Mouse (Mus musculus): Measurements from ENCODE around the gene 4930469K13Rik. TPM values are rescaled to one million over a fixed set of nuclear protein-coding genes. Genes with fewer than 3 reads are reported as not detected.

4930469K13Rik gene
- polyA plus RNA-seq, 1 experiment from 2014 or later = not detected

DNA sequence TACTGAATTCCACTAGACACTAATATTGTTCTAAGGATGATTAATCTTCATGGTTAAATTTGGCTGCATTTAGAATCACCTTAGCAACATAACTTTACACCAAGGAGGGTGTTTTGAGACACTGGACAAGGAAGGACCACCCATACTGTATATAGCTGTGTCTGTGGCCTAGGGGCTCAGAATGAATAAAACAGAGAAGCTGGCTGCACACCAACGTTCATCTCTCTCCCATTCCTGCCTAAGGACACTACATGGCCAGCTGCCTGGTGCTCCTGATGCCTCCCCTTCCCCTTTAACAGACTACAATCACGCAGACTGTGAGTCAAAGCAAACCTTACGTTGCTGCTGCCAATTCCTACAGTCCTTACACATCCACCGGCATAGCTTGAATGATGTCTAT, 142.4 kb downstream of the 4930469K13Rik start:
- Histone ChIP-seq H3K9ac (replicated peaks; ENCODE audit: low read length) (no peak overlapping the region), H3K36me3 (ENCODE audit: control insufficient read depth, insufficient read depth, low read length) (no peaks in the 10 kb centered on the region), H3K27me3 (ENCODE audit: control insufficient read depth, insufficient read depth, low read length) (no peaks in the 10 kb centered on the region), H3K4me3 (replicated peaks; ENCODE audit: low read depth, low read length) (no peak overlapping the region), H3K9me3 (ENCODE audit: control insufficient read depth, low read length) (no peaks in the 10 kb centered on the region), H3K27ac (replicated peaks; ENCODE audit: low read depth, low read length) (no peak overlapping the region), H3K4me1 (ENCODE audit: control insufficient read depth, insufficient read depth, low read length) (no peaks in the 10 kb centered on the region), H3K4me2 (ENCODE audit: low read length) (no peak overlapping the region)
- WGBS = 79% methylated on average over 4 of the region's 4 CpGs
- no peak for ATAC-seq (ENCODE audit: low FRiP score, low TSS enrichment)
- no peak for DNase-seq

GRCm38 (mm10) chr11:33951684-33952625, 146.4 kb downstream of the 4930469K13Rik start:
- Histone ChIP-seq H3K9me3 (ENCODE audit: control insufficient read depth, low read length) (no peaks in the 10 kb centered on the region), H3K4me2 (ENCODE audit: low read length) (no peak overlapping the region), H3K36me3 (ENCODE audit: control insufficient read depth, insufficient read depth, low read length) (no peaks in the 10 kb centered on the region), H3K4me3 (replicated peaks; ENCODE audit: low read depth, low read length) (no peak overlapping the region), H3K9ac (replicated peaks; ENCODE audit: low read length) (no peak overlapping the region), H3K4me1 (ENCODE audit: control insufficient read depth, insufficient read depth, low read length) (no peaks in the 10 kb centered on the region), H3K27ac (replicated peaks; ENCODE audit: low read depth, low read length) (no peak overlapping the region), H3K27me3 (ENCODE audit: control insufficient read depth, insufficient read depth, low read length) (no peaks in the 10 kb centered on the region)
- DNase-seq (no peak), ATAC-seq (ENCODE audit: low FRiP score, low TSS enrichment) (no peak)
- WGBS = 83% methylated on average over 8 of the region's 8 CpGs

- no peak overlapping the region for H3K9ac ChIP-seq (replicated peaks; ENCODE audit: low read length)
- no peaks in the 10 kb centered on the region for H3K9me3 ChIP-seq (ENCODE audit: control insufficient read depth, low read length)
- H3K27ac ChIP-seq (replicated peaks; ENCODE audit: low read depth, low read length) = no peak overlapping the region
- ATAC-seq (ENCODE audit: low FRiP score, low TSS enrichment) = no peak
- no peak overlapping the region for H3K4me2 ChIP-seq (ENCODE audit: low read length)
- H3K4me1 ChIP-seq (ENCODE audit: control insufficient read depth, insufficient read depth, low read length) = no peaks in the 10 kb centered on the region
- DNase-seq = no peak
- no peaks in the 10 kb centered on the region for H3K36me3 ChIP-seq (ENCODE audit: control insufficient read depth, insufficient read depth, low read length)
- H3K27me3 ChIP-seq (ENCODE audit: control insufficient read depth, insufficient read depth, low read length) = no peaks in the 10 kb centered on the region
- H3K4me3 ChIP-seq (replicated peaks; ENCODE audit: low read depth, low read length) = no peak overlapping the region
- 29% methylated on average over 5 of the region's 5 CpGs for WGBS
Observed at GRCm38 (mm10) chr11:33951155-33951554, 147.2 kb downstream of the 4930469K13Rik start.

DNA sequence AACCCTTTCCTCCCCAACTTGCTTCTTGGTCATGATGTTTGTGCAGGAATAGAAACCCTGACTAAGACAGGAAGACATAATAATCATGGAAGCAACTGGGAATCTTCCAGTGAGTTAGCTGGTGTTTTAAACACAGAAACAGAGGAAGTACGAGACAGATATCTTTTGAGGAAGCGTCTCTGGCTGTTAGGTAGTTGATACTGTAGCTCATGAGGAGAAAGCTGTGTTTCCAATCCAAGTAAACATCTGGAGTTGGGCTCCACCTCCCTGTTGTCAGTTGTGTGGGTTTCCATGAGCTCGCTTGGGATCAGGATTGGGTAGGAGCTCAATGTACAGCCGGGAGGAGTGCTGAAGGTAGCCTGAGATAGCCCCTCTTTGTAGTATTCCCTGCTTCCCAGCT, 151.9 kb downstream of the 4930469K13Rik start:
- no peaks in the 10 kb centered on the region for H3K4me1 ChIP-seq (ENCODE audit: control insufficient read depth, insufficient read depth, low read length)
- H3K36me3 ChIP-seq (ENCODE audit: control insufficient read depth, insufficient read depth, low read length) = no peaks in the 10 kb centered on the region
- H3K27ac ChIP-seq (replicated peaks; ENCODE audit: low read depth, low read length) = no peak overlapping the region
- no peak overlapping the region for H3K4me3 ChIP-seq (replicated peaks; ENCODE audit: low read depth, low read length)
- no peaks in the 10 kb centered on the region for H3K27me3 ChIP-seq (ENCODE audit: control insufficient read depth, insufficient read depth, low read length)
- WGBS = 88% methylated on average over 4 of the region's 4 CpGs
- no peaks in the 10 kb centered on the region for H3K9me3 ChIP-seq (ENCODE audit: control insufficient read depth, low read length)
- no peak for ATAC-seq (ENCODE audit: low FRiP score, low TSS enrichment)
- no peak for DNase-seq
- H3K4me2 ChIP-seq (ENCODE audit: low read length) = no peak overlapping the region
- no peak overlapping the region for H3K9ac ChIP-seq (replicated peaks; ENCODE audit: low read length)

DNA sequence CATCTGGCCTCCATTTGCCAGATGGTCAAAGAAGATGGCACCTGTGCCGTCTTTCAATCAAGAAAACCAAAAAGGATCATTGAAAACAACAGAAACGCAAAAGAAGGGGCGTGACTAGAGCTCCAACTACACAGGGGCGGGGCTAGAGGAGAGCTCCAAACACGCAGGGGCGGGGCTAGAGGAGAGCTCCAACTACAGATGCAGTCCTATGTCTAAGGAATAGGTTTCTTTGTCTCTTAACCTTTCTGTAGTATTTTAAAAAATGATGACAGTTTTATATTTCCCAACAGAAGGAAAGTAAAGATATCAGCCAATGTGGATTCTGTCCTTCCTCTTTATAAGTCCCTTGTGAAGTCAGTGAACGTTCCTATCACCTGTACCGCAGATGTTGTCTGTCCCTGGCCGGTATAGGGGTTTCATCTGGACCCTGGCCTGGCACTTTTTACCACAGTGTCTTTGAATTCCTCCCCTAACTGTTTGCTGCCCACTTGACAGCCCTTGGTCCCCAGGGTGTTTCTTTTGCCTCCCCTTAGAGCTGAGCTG, 153.5 kb downstream of the 4930469K13Rik start:
- Histone ChIP-seq H3K27me3 (ENCODE audit: control insufficient read depth, insufficient read depth, low read length) (no peaks in the 10 kb centered on the region), H3K4me2 (ENCODE audit: low read length) (no peak overlapping the region), H3K9me3 (ENCODE audit: control insufficient read depth, low read length) (no peaks in the 10 kb centered on the region), H3K9ac (replicated peaks; ENCODE audit: low read length) (no peak overlapping the region), H3K36me3 (ENCODE audit: control insufficient read depth, insufficient read depth, low read length) (no peaks in the 10 kb centered on the region), H3K4me1 (ENCODE audit: control insufficient read depth, insufficient read depth, low read length) (no peaks in the 10 kb centered on the region), H3K27ac (replicated peaks; ENCODE audit: low read depth, low read length) (no peak overlapping the region), H3K4me3 (replicated peaks; ENCODE audit: low read depth, low read length) (no peak overlapping the region)
- WGBS = 90% methylated on average over 9 of the region's 9 CpGs
- ATAC-seq (ENCODE audit: low FRiP score, low TSS enrichment) (no peak), DNase-seq (no peak)

GRCm38 (mm10) chr11:33944067-33944785, 154.1 kb downstream of the 4930469K13Rik start:
- DNase-seq (no peak), ATAC-seq (ENCODE audit: low FRiP score, low TSS enrichment) (no peak)
- Histone ChIP-seq H3K27me3 (ENCODE audit: control insufficient read depth, insufficient read depth, low read length) (no peaks in the 10 kb centered on the region), H3K27ac (replicated peaks; ENCODE audit: low read depth, low read length) (no peak overlapping the region), H3K9ac (replicated peaks; ENCODE audit: low read length) (no peak overlapping the region), H3K4me3 (replicated peaks; ENCODE audit: low read depth, low read length) (no peak overlapping the region), H3K4me2 (ENCODE audit: low read length) (no peak overlapping the region), H3K4me1 (ENCODE audit: control insufficient read depth, insufficient read depth, low read length) (no peaks in the 10 kb centered on the region), H3K36me3 (ENCODE audit: control insufficient read depth, insufficient read depth, low read length) (no peaks in the 10 kb centered on the region), H3K9me3 (ENCODE audit: control insufficient read depth, low read length) (no peaks in the 10 kb centered on the region)
- WGBS = 67% methylated on average over 4 of the region's 4 CpGs

- Histone ChIP-seq H3K4me1 (ENCODE audit: control insufficient read depth, insufficient read depth, low read length) (no peaks in the 10 kb centered on the region), H3K4me3 (replicated peaks; ENCODE audit: low read depth, low read length) (no peak overlapping the region), H3K36me3 (ENCODE audit: control insufficient read depth, insufficient read depth, low read length) (no peaks in the 10 kb centered on the region), H3K27ac (replicated peaks; ENCODE audit: low read depth, low read length) (no peak overlapping the region), H3K9me3 (ENCODE audit: control insufficient read depth, low read length) (no peaks in the 10 kb centered on the region), H3K4me2 (ENCODE audit: low read length) (no peak overlapping the region), H3K9ac (replicated peaks; ENCODE audit: low read length) (no peak overlapping the region), H3K27me3 (ENCODE audit: control insufficient read depth, insufficient read depth, low read length) (no peaks in the 10 kb centered on the region)
- DNase-seq (no peak), ATAC-seq (ENCODE audit: low FRiP score, low TSS enrichment) (no peak)
- WGBS = 79% methylated on average over 1 of the region's 1 CpGs
Observed at GRCm38 (mm10) chr11:33943565-33943964, 154.8 kb downstream of the 4930469K13Rik start.

GRCm38 (mm10) chr11:33939456-33940113, 158.8 kb downstream of the 4930469K13Rik start:
- DNase-seq (no peak), ATAC-seq (ENCODE audit: low FRiP score, low TSS enrichment) (no peak)
- Histone ChIP-seq H3K4me2 (ENCODE audit: low read length) (no peak overlapping the region), H3K27ac (replicated peaks; ENCODE audit: low read depth, low read length) (no peak overlapping the region), H3K9ac (replicated peaks; ENCODE audit: low read length) (no peak overlapping the region), H3K36me3 (ENCODE audit: control insufficient read depth, insufficient read depth, low read length) (no peaks in the 10 kb centered on the region), H3K4me3 (replicated peaks; ENCODE audit: low read depth, low read length) (no peak overlapping the region), H3K9me3 (ENCODE audit: control insufficient read depth, low read length) (no peaks in the 10 kb centered on the region), H3K27me3 (ENCODE audit: control insufficient read depth, insufficient read depth, low read length) (no peaks in the 10 kb centered on the region), H3K4me1 (ENCODE audit: control insufficient read depth, insufficient read depth, low read length) (no peaks in the 10 kb centered on the region)
- 85% methylated on average over 4 of the region's 4 CpGs for WGBS
